In genomic region chr2:143835820-143836219, GRCm38 (mm10) we compare ENCODE assay signal across 26 mouse cellular contexts. TPM values are rescaled to one million over a fixed set of nuclear protein-coding genes. Genes with fewer than 3 reads are reported as not detected.
DNase-seq lines count a peak whose midpoint lies in the region; ATAC-seq and TF ChIP-seq lines count a peak whose summit lies in the region.
"Had no signal": no experiment of that assay in that cellular context is flagged by ENCODE, and none has a peak within 500 bp of the region (broad histone marks: within the 10 kb centered on the region; RNA-seq: fewer than 3 reads in every experiment).

No protein-coding gene starts in this region.

- no peaks in the 10 kb centered on the region for H3K9me3 ChIP-seq in heart, embryonic 12.5 days (replicated peaks)
- H3K9me3 ChIP-seq in ES-E14 (ENCODE audit: control insufficient read depth, insufficient read depth, low read depth, low read length), result no peaks in the 10 kb centered on the region
- no peaks in the 10 kb centered on the region for H3K9me3 ChIP-seq in stomach, postnatal 0 days (ENCODE audit: control insufficient read depth, low read length)
- H3K9me3 ChIP-seq: embryonic facial prominence, embryonic 13.5 days; embryonic facial prominence, embryonic 15.5 days; forebrain, embryonic 10.5 days; forebrain, embryonic 12.5 days had no signal

- no peak overlapping the region for H3K9ac ChIP-seq in heart, embryonic 12.5 days
- no peak overlapping the region for H3K9ac ChIP-seq in ES-E14 (ENCODE audit: insufficient read depth, low read depth, low read length, poor library complexity, severe bottlenecking)
- H3K9ac ChIP-seq in stomach, postnatal 0 days (ENCODE audit: low read length), result no peak overlapping the region
- H3K9ac ChIP-seq: embryonic facial prominence, embryonic 13.5 days; embryonic facial prominence, embryonic 15.5 days; forebrain, embryonic 12.5 days had no signal

- TF ChIP-seq CTCF in stomach, postnatal 0 days (IDR thresholded peaks at IDR 0.05; ENCODE audit: low read depth), result no peak
- no peak for TF ChIP-seq CTCF in kidney, adult 2 months (conservative IDR thresholded peaks at IDR 0.05; ENCODE audit: insufficient read depth, insufficient read length, low read depth, low read length)

- WGBS in heart, embryonic 12.5 days, result 76% methylated on average over 7 of the region's 7 CpGs
- 71% methylated on average over 7 of the region's 7 CpGs for WGBS in stomach, postnatal 0 days
- WGBS in kidney, adult 2 months, result 82% methylated on average over 7 of the region's 7 CpGs

- no peak overlapping the region for H3K4me2 ChIP-seq in heart, embryonic 12.5 days
- H3K4me2 ChIP-seq in stomach, postnatal 0 days (replicated peaks; ENCODE audit: low read depth), result no peak overlapping the region
- H3K4me2 ChIP-seq: embryonic facial prominence, embryonic 13.5 days; embryonic facial prominence, embryonic 15.5 days; forebrain, embryonic 12.5 days had no signal

- no peaks in the 10 kb centered on the region for H3K27me3 ChIP-seq in heart, embryonic 12.5 days (replicated peaks)
- no peaks in the 10 kb centered on the region for H3K27me3 ChIP-seq in stomach, postnatal 0 days (ENCODE audit: control insufficient read depth, insufficient read depth, low read length)
- no peaks in the 10 kb centered on the region for H3K27me3 ChIP-seq in kidney, adult 2 months (replicated peaks; ENCODE audit: control insufficient read depth, insufficient read depth, low read length)
- H3K27me3 ChIP-seq: embryonic facial prominence, embryonic 13.5 days; embryonic facial prominence, embryonic 15.5 days; forebrain, embryonic 12.5 days; Patski had no signal

- peak; percentile 11 for DNase-seq in heart, adult 11 months
- DNase-seq in ES-E14 (ENCODE audit: low read depth, low spot score) (peak; percentile 17), ZHBTc4 (ENCODE audit: low read depth, low spot score) (peak; percentile 60)
- no peak for DNase-seq in stomach, postnatal 0 days (ENCODE audit: low spot score)
- DNase-seq in kidney, adult 2 months, result no peak
- DNase-seq: adrenal gland, adult 2 months; adrenal gland, postnatal 10 days; adrenal gland, postnatal 25 days; cerebellum, adult 11 months; cerebellum, adult 18-20 months; cerebellum, adult 8-10 months; cerebellum, adult 9-11 months; cerebellum, postnatal 14 days; cerebellum, postnatal 36 days; embryo, embryonic 11 days had no signal

- H3K27ac ChIP-seq in heart, embryonic 12.5 days (ENCODE audit: poor library complexity, severe bottlenecking), result no peak overlapping the region
- no peak overlapping the region for H3K27ac ChIP-seq in ES-E14 (ENCODE audit: insufficient read depth, low read depth, low read length, poor library complexity, severe bottlenecking)
- H3K27ac ChIP-seq in stomach, postnatal 0 days (replicated peaks), result no peak overlapping the region
- H3K27ac ChIP-seq in kidney, adult 2 months (ENCODE audit: insufficient read depth, low read depth, low read length), result no peak overlapping the region
- H3K27ac ChIP-seq: embryonic facial prominence, embryonic 13.5 days; embryonic facial prominence, embryonic 15.5 days; forebrain, embryonic 10.5 days; forebrain, embryonic 12.5 days had no signal

- no peak overlapping the region for H3K4me3 ChIP-seq in heart, embryonic 12.5 days
- no peak overlapping the region for H3K4me3 ChIP-seq in ES-E14 (ENCODE audit: insufficient read depth in 1 of 2, low read depth in 1 of 2, low read length in 2 of 2, poor library complexity in 1 of 2, severe bottlenecking in 1 of 2)
- no peak overlapping the region for H3K4me3 ChIP-seq in stomach, postnatal 0 days (ENCODE audit: low read depth, low read length)
- H3K4me3 ChIP-seq in kidney, adult 2 months (ENCODE audit: insufficient read depth, low read depth, low read length), result no peak overlapping the region
- H3K4me3 ChIP-seq: embryonic facial prominence, embryonic 13.5 days; embryonic facial prominence, embryonic 15.5 days; erythroblast, embryonic 14.5 days; forebrain, embryonic 10.5 days; forebrain, embryonic 12.5 days had no signal

- H3K4me1 ChIP-seq in heart, embryonic 12.5 days (replicated peaks), result peaks cover 8% of the 10 kb centered on the region; the same call in 1 of the 2 replicates
- no peaks in the 10 kb centered on the region for H3K4me1 ChIP-seq in ES-E14 (ENCODE audit: control insufficient read depth in 2 of 2, insufficient read depth in 2 of 2, low read length in 2 of 2, poor library complexity in 1 of 2)
- no peaks in the 10 kb centered on the region for H3K4me1 ChIP-seq in stomach, postnatal 0 days (replicated peaks; ENCODE audit: control insufficient read depth, insufficient read depth)
- no peaks in the 10 kb centered on the region for H3K4me1 ChIP-seq in kidney, adult 2 months (ENCODE audit: control insufficient read depth, insufficient read depth, low read length)

- TF ChIP-seq EP300 in stomach, postnatal 0 days (optimal IDR thresholded peaks at IDR 0.05), result no peak

- H3K36me3 ChIP-seq in heart, embryonic 12.5 days, result no peaks in the 10 kb centered on the region
- no peaks in the 10 kb centered on the region for H3K36me3 ChIP-seq in ES-E14 (ENCODE audit: control insufficient read depth, insufficient read depth, low read length, poor library complexity, severe bottlenecking)
- no peaks in the 10 kb centered on the region for H3K36me3 ChIP-seq in stomach, postnatal 0 days (ENCODE audit: control insufficient read depth, insufficient read depth, low read length)
- no peaks in the 10 kb centered on the region for H3K36me3 ChIP-seq in kidney, adult 2 months (ENCODE audit: control insufficient read depth, insufficient read depth, low read length)
- H3K36me3 ChIP-seq: embryonic facial prominence, embryonic 13.5 days; embryonic facial prominence, embryonic 15.5 days; forebrain, embryonic 10.5 days; forebrain, embryonic 12.5 days had no signal

- TF ChIP-seq POLR2A in kidney, adult 2 months (IDR thresholded peaks at IDR 0.05; ENCODE audit: low read depth, low read length), result no peak

- no peak for ATAC-seq in heart, embryonic 12.5 days (ENCODE audit: insufficient number of reproducible peaks, low FRiP score)
- ATAC-seq in stomach, postnatal 0 days (ENCODE audit: low FRiP score, low TSS enrichment), result no peak
- no peak for ATAC-seq in cerebellum, adult (ENCODE audit: insufficient number of reproducible peaks, low FRiP score, low TSS enrichment)
- ATAC-seq: forebrain, embryonic 14.5 days; forebrain, embryonic 16.5 days; Patski had no signal

- in situ Hi-C loops in ES-E14 (cut with MboI; ENCODE audit: low sequenced_read_pairs in 2 of 2, unreplicated experiment in 2 of 2), result loop anchor here in 1 of 2 experiments (25.0 kb wide), 1 partner anchor 376 kb away; no protein-coding TSS in a partner anchor

TF ChIP-seq in ES-E14, 5 proteins besides CTCF, POLR2A, EP300 and RAD21:
- TF ChIP-seq CHD2 (IDR thresholded peaks at IDR 0.05; ENCODE audit: low read depth, low read length) (no peak), MAFK (IDR thresholded peaks at IDR 0.05; ENCODE audit: insufficient read depth, low read depth, low read length) (no peak), HCFC1 (IDR thresholded peaks at IDR 0.05; ENCODE audit: borderline replicate concordance, insufficient read depth, low read length) (no peak), ZNF384 (IDR thresholded peaks at IDR 0.05; ENCODE audit: low read depth, low read length) (no peak), ZC3H11A (IDR thresholded peaks at IDR 0.05; ENCODE audit: borderline replicate concordance, low read depth, low read length) (no peak)

RNA-seq across cellular contexts. Expression of gene Bfsp1, which starts 27.2 kb away (rescaled TPM):
- polyA plus RNA-seq in heart, embryonic 12.5 days (2016; fragmentation: Nextera tagmentation; extraction: Ambion mirVana), result 2.2 and 2.3 TPM in 2 replicates
- total RNA-seq in ES-E14 (2012; rRNA removed), result 0.32 and 0.62 TPM in 2 replicates
- polyA plus RNA-seq in stomach, postnatal 0 days (2015; fragmentation: Nextera tagmentation; extraction: Ambion mirVana), result 1.5 and 1.6 TPM in 2 replicates
- polyA plus RNA-seq in kidney, adult 2 months (2012; rRNA removed), result 0.35 and 0.36 TPM in 2 replicates
- total RNA-seq: common myeloid progenitor, adult 5-6 weeks had no signal
- polyA plus RNA-seq: erythroblast, embryonic 14.5 days had no signal

Comparison
In these comparisons a context has a peak if more than half of its experiments do, and no peak if none do; other contexts are left out.
1. DNase-seq: peak in heart, adult 11 months (single experiment), ES-E14 (single experiment) and ZHBTc4 (single experiment); none in stomach, postnatal 0 days (single experiment) and kidney, adult 2 months (single experiment).